Mouse (Mus musculus) hindbrain, postnatal 0 days (tissue): ENCODE measurements around the gene Kif5a. TPM values are rescaled to one million over a fixed set of nuclear protein-coding genes. Genes with fewer than 3 reads are reported as not detected.

Experiments used
- ATAC-seq: fragments of 200-750 bp; cut with Nextera tagmentation; 2 replicates; pipeline ENCODE4 v1.8.0; 2017; ENCODE audit warnings: mild to moderate bottlenecking, moderate TSS enrichment, moderate library complexity
- DNase-seq: peaks from one replicate; pipeline ENCODE4 v3.0.0-alpha.2; 2015; ENCODE audit warnings: low spot score
- H3K27ac ChIP-seq: fragments of 300-500 bp; sonication (generic); 2 replicates; pipeline ENCODE4 v1.5.1; 2014; ENCODE audit warnings: mild to moderate bottlenecking
- H3K27me3 ChIP-seq: fragments of 300-500 bp; sonication (generic); 2 replicates; pipeline ENCODE4 v1.6.1; 2014; ENCODE audit warnings: low read length, mixed read lengths; ENCODE audit not compliant: insufficient read depth
- H3K36me3 ChIP-seq: fragments of 300-500 bp; sonication (generic); 2 replicates; pipeline ENCODE4 v1.6.1; 2014; ENCODE audit warnings: low read length, mixed read lengths; ENCODE audit not compliant: insufficient read depth
- H3K4me1 ChIP-seq: fragments of 300-500 bp; sonication (generic); 2 replicates; pipeline ENCODE4 v1.6.1; 2014; ENCODE audit warnings: antibody characterized with exemption, low read length, mixed read lengths; ENCODE audit not compliant: insufficient read depth
- H3K4me2 ChIP-seq: fragments of 300-500 bp; sonication (generic); 2 replicates; pipeline ENCODE4 v1.6.1; 2014; ENCODE audit warnings: low read depth, mild to moderate bottlenecking, low read length, moderate library complexity, mixed read lengths
- H3K4me3 ChIP-seq: fragments of 300-500 bp; sonication (generic); 2 replicates; pipeline ENCODE4 v1.5.1; 2014; ENCODE audit warnings: low read length
- H3K9ac ChIP-seq: fragments of 300-500 bp; sonication (generic); replicated peaks from 2 replicates; pipeline ENCODE4 v1.6.1; 2014; ENCODE audit warnings: mild to moderate bottlenecking, low read length, moderate library complexity, mixed read lengths
- H3K9me3 ChIP-seq: fragments of 300-500 bp; sonication (generic); 2 replicates; pipeline ENCODE4 v1.6.1; 2016; ENCODE audit warnings: low read length, mixed read lengths
- CTCF ChIP-seq: IDR thresholded peaks from 2 replicates; pipeline ENCODE4 v1.5.1; 2016; ENCODE audit warnings: antibody characterized with exemption, control low read depth, low read depth
- WGBS: fragments of 180-500 bp; shearing (Covaris S2); extraction: QIAGEN DNeasy Blood & Tissue Kit; methylation state at CpG from one replicate; pipeline ENCODE4 v1.1.7; 2014; 5-methylcytosine and 5-hydroxymethylcytosine counted together
- polyA plus RNA-seq: library from polyadenylated mRNA; unstranded; fragments of >200 nt; fragmentation: Nextera tagmentation; extraction: Ambion mirVana; gene quantifications from 2 replicates; pipeline ENCODE4 v1.2.1, GENCODE M21; 2015
- total RNA-seq: library from RNA; depleted of rRNA; stranded (reverse); fragments of >200 nt; gene quantifications from 2 replicates; pipeline ENCODE4 v1.2.3, GENCODE M21; 2014

The Kif5a gene
- total and polyA plus RNA-seq, 2 experiments from 2014 or later: 103 to 231 TPM

GRCm38 (mm10) chr10:127190398-127191190 lies 72.6 kb downstream of the Kif5a start:
- Histone ChIP-seq H3K4me2 (no peak overlapping the region), H3K27ac (0 out of 2 replicates have a peak overlapping the region, but pooled peaks have one; percentile 51), H3K27me3 (no peaks in the 10 kb centered on the region), H3K9me3 (no peaks in the 10 kb centered on the region), H3K4me1 (peaks cover 16% of the 10 kb centered on the region), H3K36me3 (peaks cover 4% of the 10 kb centered on the region), H3K9ac (no peak overlapping the region), H3K4me3 (no peak overlapping the region)
- 37% methylated on average over 14 of the region's 14 CpGs for WGBS
- no peak for DNase-seq
- no peak for ATAC-seq
- no peak for TF ChIP-seq CTCF

GRCm38 (mm10) chr10:127189651-127190381 lies 73.3 kb downstream of the Kif5a start, which contains the start of gene Arhgef25:
Gene Arhgef25 (minus strand): TSS chr10:127190083.
- ATAC-seq: no peak
- TF ChIP-seq CTCF: no peak
- peak within 1 kb of the TSS; percentile 98 for H3K4me2 ChIP-seq
- peak within 1 kb of the TSS; percentile 74 for H3K9ac ChIP-seq
- peak within 1 kb of the TSS; percentile 59 for H3K4me3 ChIP-seq
- H3K9me3 ChIP-seq: no peaks in the 10 kb centered on the region
- peak within 1 kb of the TSS; percentile 51; the same call in 1 of the 2 replicates for H3K27ac ChIP-seq
- peaks cover 4% of the 10 kb centered on the region for H3K36me3 ChIP-seq
- DNase-seq: peak; percentile 25
- WGBS: 3% methylated on average over 35 of the region's 35 CpGs
- no peaks in the 10 kb centered on the region for H3K27me3 ChIP-seq
- peaks cover 14% of the 10 kb centered on the region for H3K4me1 ChIP-seq

GRCm38 (mm10) chr10:127189116-127189650 lies 74.0 kb downstream of the Kif5a start:
- Histone ChIP-seq H3K36me3 (peaks cover 4% of the 10 kb centered on the region), H3K4me2 (peak overlapping the region; percentile 98), H3K27ac (peak overlapping the region; percentile 51; the same call in 1 of the 2 replicates), H3K27me3 (no peaks in the 10 kb centered on the region), H3K9me3 (no peaks in the 10 kb centered on the region), H3K4me3 (peak overlapping the region; percentile 59), H3K9ac (peak overlapping the region; percentile 74), H3K4me1 (peaks cover 8% of the 10 kb centered on the region)
- ATAC-seq: peak; percentile 15; the same call in 1 of the 2 replicates
- TF ChIP-seq CTCF: no peak
- 3% methylated on average over 26 of the region's 26 CpGs for WGBS
- peak; percentile 26 for DNase-seq

- Histone ChIP-seq H3K27ac (peak overlapping the region; percentile 73), H3K4me3 (peak overlapping the region; percentile 59), H3K9ac (peak overlapping the region; percentile 74), H3K4me1 (peaks cover 7% of the 10 kb centered on the region), H3K27me3 (no peaks in the 10 kb centered on the region), H3K9me3 (no peaks in the 10 kb centered on the region), H3K4me2 (peak overlapping the region; percentile 98), H3K36me3 (peaks cover 4% of the 10 kb centered on the region)
- peak; percentile 82 for ATAC-seq
- 0% methylated on average over 28 of the region's 46 CpGs for WGBS
- peak; percentile 82 for DNase-seq
- TF ChIP-seq CTCF: no peak
Observed at GRCm38 (mm10) chr10:127188465-127189115, 74.6 kb downstream of the Kif5a start.

- DNase-seq (no peak), ATAC-seq (no peak)
- Histone ChIP-seq H3K4me3 (peak overlapping the region; percentile 59), H3K27ac (peak overlapping the region; percentile 73), H3K27me3 (no peaks in the 10 kb centered on the region), H3K4me1 (peaks cover 7% of the 10 kb centered on the region), H3K9me3 (no peaks in the 10 kb centered on the region), H3K4me2 (peak overlapping the region; percentile 98), H3K36me3 (peaks cover 4% of the 10 kb centered on the region), H3K9ac (peak overlapping the region; percentile 74)
- 0% methylated on average over 15 of the region's 21 CpGs for WGBS
- no peak for TF ChIP-seq CTCF
Observed at GRCm38 (mm10) chr10:127188079-127188453, 75.1 kb downstream of the Kif5a start.
